Mouse (Mus musculus) liver, embryonic 15.5 days (tissue): ENCODE measurements at regions not wholly inside any gene's neighbourhood (a gene's known extent, or its start where the extent isn't known, plus 50 kb on each side); places are given as distances from the start of the nearest gene placed in this dataset.

ENCODE experiments used
- ATAC-seq: fragments of 200-750 bp; cut with Nextera tagmentation; 2 replicates; pipeline ENCODE4 v1.8.0; 2017; ENCODE audit warnings: moderate number of reproducible peaks, mild to moderate bottlenecking, moderate library complexity; ENCODE audit not compliant: insufficient read depth
- H3K27ac ChIP-seq: fragments of 300-500 bp; sonication (generic); replicated peaks from 2 replicates; pipeline ENCODE4 v1.5.1; 2015; ENCODE audit warnings: mild to moderate bottlenecking, inconsistent platforms
- H3K27me3 ChIP-seq: fragments of 300-500 bp; sonication (generic); 2 replicates; pipeline ENCODE4 v1.6.1; 2015; ENCODE audit warnings: mild to moderate bottlenecking, inconsistent platforms
- H3K36me3 ChIP-seq: fragments of 300-500 bp; sonication (generic); replicated peaks from 2 replicates; pipeline ENCODE4 v1.6.1; 2015; ENCODE audit warnings: moderate library complexity, mild to moderate bottlenecking, inconsistent platforms
- H3K4me1 ChIP-seq: fragments of 300-500 bp; sonication (generic); replicated peaks from 2 replicates; pipeline ENCODE4 v1.6.1; 2015; ENCODE audit warnings: inconsistent platforms
- H3K4me2 ChIP-seq: fragments of 300-500 bp; sonication (generic); 2 replicates; pipeline ENCODE4 v1.6.1; 2015; ENCODE audit warnings: moderate library complexity, mild to moderate bottlenecking, inconsistent platforms
- H3K4me3 ChIP-seq: fragments of 300-500 bp; sonication (generic); replicated peaks from 2 replicates; pipeline ENCODE4 v1.5.1; 2015; ENCODE audit warnings: mild to moderate bottlenecking, inconsistent platforms
- H3K9ac ChIP-seq: fragments of 300-500 bp; sonication (generic); 2 replicates; pipeline ENCODE4 v1.6.1; 2015; ENCODE audit warnings: moderate library complexity, mild to moderate bottlenecking, inconsistent platforms
- H3K9me3 ChIP-seq: fragments of 300-500 bp; sonication (generic); replicated peaks from 2 replicates; pipeline ENCODE4 v1.6.1; 2016; ENCODE audit warnings: inconsistent platforms
- WGBS: fragments of 180-500 bp; shearing (Covaris S2); methylation state at CpG from one replicate; pipeline ENCODE4 v1.1.7; 2015; ENCODE audit warnings: mixed read lengths; ENCODE audit not compliant: insufficient replicate concordance; 5-methylcytosine and 5-hydroxymethylcytosine counted together

DNA sequence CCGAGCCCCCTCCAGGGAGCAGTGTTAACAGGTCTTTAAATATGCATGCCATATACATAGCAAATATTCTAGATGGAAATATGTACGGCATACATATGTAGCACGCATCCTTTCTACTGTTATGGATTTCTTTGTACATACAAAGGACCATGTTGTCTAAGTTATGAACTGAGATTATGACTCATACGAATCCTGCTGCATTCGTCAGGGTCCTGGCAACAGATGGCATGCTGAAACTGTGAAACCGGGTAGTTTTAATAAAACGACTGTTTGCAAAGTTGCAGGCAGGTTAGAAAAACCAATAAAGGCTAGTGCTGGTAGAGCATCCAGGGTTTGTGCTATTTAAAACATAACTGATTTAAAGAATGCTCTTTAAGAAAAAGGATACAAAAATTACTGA lies 88.8 kb upstream of the Tlk1 start:
- H3K4me1 ChIP-seq = 0 out of 2 replicates have a peak, but pooled peaks cover 3% of the 10 kb centered on the region
- no peak overlapping the region for H3K27ac ChIP-seq
- ATAC-seq = no peak
- 77% methylated on average over 7 of the region's 7 CpGs for WGBS
- no peak overlapping the region for H3K4me3 ChIP-seq
- H3K36me3 ChIP-seq = no peaks in the 10 kb centered on the region
- no peaks in the 10 kb centered on the region for H3K9me3 ChIP-seq
- no peak overlapping the region for H3K9ac ChIP-seq
- no peak overlapping the region for H3K4me2 ChIP-seq
- no peaks in the 10 kb centered on the region for H3K27me3 ChIP-seq

DNA sequence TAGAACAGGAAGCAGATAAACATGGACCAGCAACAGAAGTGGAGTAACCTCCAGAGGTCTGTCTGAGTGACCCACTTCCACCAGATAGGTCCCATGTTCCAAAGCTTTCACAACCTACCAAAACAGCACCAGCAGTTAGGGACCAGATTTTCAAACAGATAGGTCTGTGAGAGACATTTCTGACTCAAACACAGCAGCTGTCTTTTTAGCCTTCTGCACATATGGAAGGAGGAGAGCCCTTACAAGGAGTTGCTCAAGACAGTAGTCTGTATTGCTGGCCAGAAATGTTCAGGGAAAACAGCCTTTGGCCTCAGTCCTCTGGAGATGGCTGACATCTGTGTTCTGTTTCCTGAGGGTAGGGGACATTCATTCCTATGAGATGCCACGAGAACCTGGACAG lies 83.9 kb upstream of the Tlk1 start:
- 54% methylated on average over 1 of the region's 1 CpGs for WGBS
- H3K4me1 ChIP-seq = 0 out of 2 replicates have a peak, but pooled peaks cover 2% of the 10 kb centered on the region
- no peak overlapping the region for H3K4me2 ChIP-seq
- no peak overlapping the region for H3K27ac ChIP-seq
- H3K9me3 ChIP-seq = no peaks in the 10 kb centered on the region
- ATAC-seq = no peak
- no peaks in the 10 kb centered on the region for H3K36me3 ChIP-seq
- no peak overlapping the region for H3K4me3 ChIP-seq
- H3K27me3 ChIP-seq = 0 out of 2 replicates have a peak, but pooled peaks cover 4% of the 10 kb centered on the region
- no peak overlapping the region for H3K9ac ChIP-seq

DNA sequence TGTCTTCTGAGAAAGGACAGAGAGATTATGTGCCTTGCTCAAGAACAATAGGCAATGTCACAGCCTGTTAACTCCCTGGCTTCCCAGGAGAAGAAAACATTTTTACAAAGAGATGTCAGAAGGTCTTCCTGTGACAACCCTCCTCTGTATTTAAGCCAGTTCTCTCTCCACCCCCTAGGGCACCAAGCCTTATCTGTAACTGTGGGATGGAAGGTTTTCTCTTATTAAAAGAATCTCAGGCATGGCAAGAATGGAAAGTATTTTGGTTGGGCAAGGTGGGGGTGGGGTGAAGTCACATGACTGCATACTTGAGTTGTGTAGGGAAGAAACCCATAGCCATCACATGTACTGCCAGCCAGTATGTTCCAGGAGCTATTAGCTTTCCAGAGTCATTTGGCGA lies 83.1 kb upstream of the Tlk1 start:
- no peaks in the 10 kb centered on the region for H3K4me1 ChIP-seq
- H3K9ac ChIP-seq = no peak overlapping the region
- 0 out of 2 replicates have a peak, but pooled peaks cover 4% of the 10 kb centered on the region for H3K27me3 ChIP-seq
- H3K4me3 ChIP-seq = no peak overlapping the region
- WGBS = 81% methylated on average over 1 of the region's 1 CpGs
- no peaks in the 10 kb centered on the region for H3K36me3 ChIP-seq
- no peaks in the 10 kb centered on the region for H3K9me3 ChIP-seq
- H3K4me2 ChIP-seq = no peak overlapping the region
- ATAC-seq = no peak
- H3K27ac ChIP-seq = no peak overlapping the region

DNA sequence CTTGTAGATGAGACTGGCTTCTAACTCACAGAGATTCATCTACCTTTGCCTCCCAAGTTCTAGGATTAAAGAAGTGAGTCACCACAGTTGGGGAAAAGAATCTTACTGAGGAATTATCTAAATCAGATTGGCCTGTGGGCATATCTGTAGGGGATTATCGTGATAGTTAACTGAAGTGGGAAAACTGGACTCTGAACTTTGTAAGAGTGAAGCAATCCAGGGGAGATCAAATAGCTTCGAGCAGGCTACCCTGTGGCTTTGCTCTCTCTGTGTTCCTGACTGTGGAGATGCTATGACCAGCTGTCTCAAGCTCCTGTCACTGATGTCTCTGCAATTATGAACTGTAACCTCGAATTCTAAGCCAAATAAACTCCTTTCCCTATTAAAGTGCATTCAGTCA lies 80.7 kb upstream of the Tlk1 start:
- Histone ChIP-seq H3K36me3 (no peaks in the 10 kb centered on the region), H3K4me2 (no peak overlapping the region), H3K9ac (no peak overlapping the region), H3K27ac (no peak overlapping the region), H3K27me3 (peaks cover 14% of the 10 kb centered on the region; the same call in 1 of the 2 replicates), H3K9me3 (no peaks in the 10 kb centered on the region), H3K4me1 (no peaks in the 10 kb centered on the region), H3K4me3 (no peak overlapping the region)
- no peak for ATAC-seq
- 42% methylated on average over 3 of the region's 3 CpGs for WGBS

DNA sequence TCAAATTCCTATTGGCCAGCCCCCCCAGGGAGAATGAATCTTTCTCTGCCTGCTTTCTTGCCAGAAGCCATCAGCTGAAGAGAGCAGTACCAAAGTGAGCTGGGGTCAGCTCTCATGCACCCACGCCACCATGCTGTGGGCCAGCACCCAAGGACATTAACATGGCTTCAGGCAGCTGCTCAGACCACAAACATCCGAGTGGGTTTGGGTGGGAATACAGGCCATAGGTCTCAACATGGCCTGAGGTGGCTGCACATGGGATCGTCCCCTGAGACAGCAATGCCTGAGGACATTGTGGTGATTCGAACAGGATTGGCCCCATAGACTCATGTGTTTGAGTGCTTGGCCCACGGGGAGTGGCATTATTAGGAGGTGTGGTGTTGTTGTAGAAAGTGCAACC lies 78.9 kb upstream of the Tlk1 start:
- H3K9ac ChIP-seq = no peak overlapping the region
- H3K9me3 ChIP-seq = no peaks in the 10 kb centered on the region
- ATAC-seq = no peak
- WGBS = 66% methylated on average over 5 of the region's 5 CpGs
- H3K4me1 ChIP-seq = no peaks in the 10 kb centered on the region
- H3K36me3 ChIP-seq = no peaks in the 10 kb centered on the region
- H3K4me3 ChIP-seq = no peak overlapping the region
- H3K27me3 ChIP-seq = peaks cover 24% of the 10 kb centered on the region; the same call in 1 of the 2 replicates
- no peak overlapping the region for H3K4me2 ChIP-seq
- no peak overlapping the region for H3K27ac ChIP-seq

DNA sequence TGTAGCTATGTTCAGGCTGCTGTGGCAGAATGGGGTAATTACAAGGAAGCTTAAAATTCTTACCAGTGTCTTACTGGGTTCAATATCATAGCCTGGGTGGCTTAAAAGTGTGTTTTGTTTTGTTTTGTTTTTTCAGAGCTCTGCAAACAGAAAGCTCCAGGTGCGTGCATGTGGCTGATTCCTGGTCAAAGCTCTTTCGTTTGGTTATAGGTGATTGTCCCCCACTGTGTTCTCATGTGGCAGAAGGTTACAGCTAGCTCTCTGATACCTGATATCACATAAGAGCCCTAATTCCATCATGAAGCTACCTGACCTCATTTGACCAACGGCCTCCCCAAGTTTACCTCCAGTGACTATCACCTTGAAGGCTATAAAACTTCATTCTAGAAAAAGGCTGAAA lies 76.7 kb upstream of the Tlk1 start:
- Histone ChIP-seq H3K9ac (no peak overlapping the region), H3K27ac (no peak overlapping the region), H3K4me3 (no peak overlapping the region), H3K4me1 (no peaks in the 10 kb centered on the region), H3K9me3 (no peaks in the 10 kb centered on the region), H3K36me3 (no peaks in the 10 kb centered on the region), H3K27me3 (peaks cover 24% of the 10 kb centered on the region; the same call in 1 of the 2 replicates), H3K4me2 (no peak overlapping the region)
- ATAC-seq = no peak
- WGBS = 69% methylated on average over 3 of the region's 3 CpGs

DNA sequence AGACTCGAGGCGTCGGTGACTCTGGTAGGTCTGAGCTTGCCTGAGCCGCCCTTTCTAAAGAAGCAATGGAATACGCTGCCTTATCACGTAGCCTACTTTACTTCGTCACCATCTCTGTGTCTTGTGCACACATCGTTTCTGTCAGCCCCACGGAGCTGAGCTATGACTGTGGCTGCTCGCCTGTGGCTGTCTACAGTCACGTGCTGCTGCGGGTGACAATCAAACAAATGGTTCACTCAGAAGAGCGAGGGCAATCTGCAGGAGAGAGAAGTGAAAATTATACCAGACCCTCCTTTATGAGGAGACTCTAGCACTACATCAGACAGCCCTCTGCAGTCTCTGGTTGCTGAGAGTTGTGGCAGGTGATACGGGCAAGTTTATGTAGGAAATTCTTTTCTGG lies 76.0 kb upstream of the Tlk1 start:
- H3K4me1 ChIP-seq = no peaks in the 10 kb centered on the region
- whole genome bisulfite sequencing = 66% methylated on average over 14 of the region's 14 CpGs

DNA sequence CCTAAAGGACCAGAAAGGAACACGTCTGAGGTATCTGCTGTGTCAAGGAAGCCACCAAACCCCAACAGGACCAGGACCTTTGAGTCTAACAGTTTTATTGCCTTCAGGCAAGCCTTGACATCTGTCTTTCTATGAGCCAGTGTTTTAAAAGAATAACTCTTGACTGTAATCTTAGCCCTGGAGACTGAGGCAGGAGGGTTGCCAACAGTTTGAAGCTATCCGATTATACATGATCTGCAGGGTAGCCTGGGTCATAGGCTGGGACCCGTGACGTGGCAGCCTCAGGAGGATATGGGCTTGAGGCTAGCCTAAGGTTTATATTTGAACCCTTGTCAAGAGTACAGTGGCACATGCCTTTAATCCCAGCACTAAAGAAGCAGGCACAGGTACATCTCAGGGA lies 73.5 kb upstream of the Tlk1 start:
- ATAC-seq = no peak
- WGBS = 67% methylated on average over 4 of the region's 4 CpGs
- H3K36me3 ChIP-seq = no peaks in the 10 kb centered on the region

More for the DNA sequence above, 76.0 kb upstream of the Tlk1 start:
- H3K9ac ChIP-seq = no peak overlapping the region
- H3K36me3 ChIP-seq = no peaks in the 10 kb centered on the region
- peaks cover 24% of the 10 kb centered on the region; the same call in 1 of the 2 replicates for H3K27me3 ChIP-seq
- H3K9me3 ChIP-seq = no peaks in the 10 kb centered on the region
- H3K4me3 ChIP-seq = no peak overlapping the region
- no peak overlapping the region for H3K27ac ChIP-seq
- no peak for ATAC-seq
- no peak overlapping the region for H3K4me2 ChIP-seq

DNA sequence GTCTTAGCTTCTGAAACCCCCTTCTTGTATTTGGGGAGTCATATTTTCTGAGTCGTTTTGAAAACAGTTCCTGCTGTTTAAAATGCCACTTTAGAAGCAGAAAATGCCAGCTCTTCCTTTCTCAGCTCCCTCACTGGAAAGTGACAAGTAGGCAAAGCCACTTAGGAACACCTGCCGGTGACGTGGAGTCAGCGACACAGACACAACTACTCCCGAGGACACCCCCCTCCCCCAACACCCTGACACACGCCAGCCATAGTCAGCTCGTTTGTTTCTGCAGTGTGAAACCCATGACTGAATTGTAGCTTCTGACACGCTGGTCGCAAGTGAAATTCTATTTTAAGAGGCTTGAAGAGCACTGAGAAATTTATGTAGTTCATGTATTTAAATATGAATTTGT lies 72.9 kb upstream of the Tlk1 start:
- Histone ChIP-seq H3K9me3 (no peaks in the 10 kb centered on the region), H3K27ac (no peak overlapping the region), H3K4me3 (no peak overlapping the region), H3K4me1 (no peaks in the 10 kb centered on the region), H3K9ac (no peak overlapping the region), H3K36me3 (no peaks in the 10 kb centered on the region), H3K4me2 (no peak overlapping the region), H3K27me3 (peaks cover 20% of the 10 kb centered on the region; the same call in 1 of the 2 replicates)
- ATAC-seq = no peak
- 70% methylated on average over 9 of the region's 9 CpGs for WGBS

More for the DNA sequence above, 73.5 kb upstream of the Tlk1 start:
- Histone ChIP-seq H3K4me3 (no peak overlapping the region), H3K9me3 (no peaks in the 10 kb centered on the region), H3K9ac (no peak overlapping the region), H3K4me1 (no peaks in the 10 kb centered on the region), H3K27ac (no peak overlapping the region), H3K4me2 (no peak overlapping the region), H3K27me3 (peaks cover 20% of the 10 kb centered on the region; the same call in 1 of the 2 replicates)

DNA sequence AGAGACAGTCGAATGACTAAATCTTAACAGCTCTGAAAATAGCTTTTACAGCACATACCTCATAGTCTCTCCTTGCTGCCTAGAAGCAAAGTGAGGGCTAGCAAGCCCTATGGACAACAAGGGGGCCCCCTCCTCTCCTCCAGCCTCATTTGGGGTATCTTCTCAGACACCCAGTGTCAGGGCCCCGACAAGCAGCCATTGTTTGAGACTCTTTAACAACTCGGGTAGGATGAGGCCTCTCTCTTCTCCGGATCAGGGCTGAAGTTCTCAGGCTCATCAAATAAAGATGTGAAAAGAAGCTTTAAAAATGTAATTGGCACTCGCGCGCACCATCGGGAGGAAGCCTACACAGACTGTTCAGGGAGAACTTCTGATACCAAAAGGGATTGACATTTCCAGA lies 71.8 kb upstream of the Tlk1 start:
- Histone ChIP-seq H3K4me2 (no peak overlapping the region), H3K4me3 (no peak overlapping the region), H3K27ac (no peak overlapping the region), H3K36me3 (no peaks in the 10 kb centered on the region), H3K9ac (no peak overlapping the region), H3K27me3 (peaks cover 20% of the 10 kb centered on the region; the same call in 1 of the 2 replicates), H3K4me1 (no peaks in the 10 kb centered on the region), H3K9me3 (no peaks in the 10 kb centered on the region)
- no peak for ATAC-seq
- WGBS = 79% methylated on average over 8 of the region's 8 CpGs

DNA sequence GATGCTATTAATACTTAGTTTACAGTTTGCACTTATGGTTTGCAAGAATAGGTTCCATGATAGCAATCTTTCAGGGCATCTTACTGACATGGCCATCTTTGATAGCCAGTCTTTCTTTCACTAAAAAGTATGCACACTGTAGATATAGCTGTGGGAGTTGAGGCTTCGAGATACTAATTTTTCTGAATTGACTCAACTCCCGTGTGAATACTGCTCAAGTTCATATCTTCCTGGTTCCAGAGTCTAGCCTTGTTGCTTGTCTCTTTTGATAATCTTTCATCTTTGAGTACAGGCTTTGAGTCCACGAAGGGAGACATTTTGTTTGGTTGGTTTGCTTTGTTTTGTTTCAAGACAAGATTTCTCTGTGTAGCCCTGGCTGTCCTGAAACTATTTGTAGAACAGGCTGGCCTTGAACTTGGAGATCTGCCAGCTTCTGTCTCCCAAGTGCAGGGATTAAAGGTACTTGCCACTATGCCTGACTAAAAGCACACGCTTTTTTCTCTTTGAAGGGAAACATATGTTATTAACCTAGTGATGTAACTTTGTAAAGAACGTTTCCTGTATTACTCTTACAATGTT lies 64.1 kb upstream of the Tlk1 start:
- Histone ChIP-seq H3K9ac (no peak overlapping the region), H3K9me3 (no peaks in the 10 kb centered on the region), H3K4me1 (peaks cover 30% of the 10 kb centered on the region), H3K4me3 (no peak overlapping the region), H3K27me3 (no peaks in the 10 kb centered on the region; the same call in 1 of the 2 replicates), H3K4me2 (no peak overlapping the region), H3K36me3 (no peaks in the 10 kb centered on the region), H3K27ac (no peak overlapping the region)
- 27% methylated on average over 5 of the region's 5 CpGs for WGBS
- ATAC-seq = peak; percentile 54; the same call in 1 of the 2 replicates
